Mouse (Mus musculus) layer of hippocampus, postnatal 10 days (tissue): ENCODE measurements around the gene St6gal1. TPM values are rescaled to one million over a fixed set of nuclear protein-coding genes. Genes with fewer than 3 reads are reported as not detected.

Source experiments
- DNase-seq, 2 experiments: peaks; one replicate each; pipeline ENCODE4 v3.0.0; 2021; ENCODE audit warnings: low spot score in 2 of 2
- total RNA-seq, 2 experiments: library from RNA; stranded (reverse); gene quantifications; 2 replicates each; pipeline ENCODE4 v1.2.3; 2021

Gene St6gal1
- total RNA-seq, 2 experiments from 2014 or later: 12.8 to 15.5 TPM

- no peak for DNase-seq
Measured at GRCm38 (mm10) chr16:23298441-23298840, 73.9 kb downstream of the St6gal1 start.

GRCm38 (mm10) chr16:23298911-23299310 lies 74.4 kb downstream of the St6gal1 start:
- no peak for DNase-seq

DNA sequence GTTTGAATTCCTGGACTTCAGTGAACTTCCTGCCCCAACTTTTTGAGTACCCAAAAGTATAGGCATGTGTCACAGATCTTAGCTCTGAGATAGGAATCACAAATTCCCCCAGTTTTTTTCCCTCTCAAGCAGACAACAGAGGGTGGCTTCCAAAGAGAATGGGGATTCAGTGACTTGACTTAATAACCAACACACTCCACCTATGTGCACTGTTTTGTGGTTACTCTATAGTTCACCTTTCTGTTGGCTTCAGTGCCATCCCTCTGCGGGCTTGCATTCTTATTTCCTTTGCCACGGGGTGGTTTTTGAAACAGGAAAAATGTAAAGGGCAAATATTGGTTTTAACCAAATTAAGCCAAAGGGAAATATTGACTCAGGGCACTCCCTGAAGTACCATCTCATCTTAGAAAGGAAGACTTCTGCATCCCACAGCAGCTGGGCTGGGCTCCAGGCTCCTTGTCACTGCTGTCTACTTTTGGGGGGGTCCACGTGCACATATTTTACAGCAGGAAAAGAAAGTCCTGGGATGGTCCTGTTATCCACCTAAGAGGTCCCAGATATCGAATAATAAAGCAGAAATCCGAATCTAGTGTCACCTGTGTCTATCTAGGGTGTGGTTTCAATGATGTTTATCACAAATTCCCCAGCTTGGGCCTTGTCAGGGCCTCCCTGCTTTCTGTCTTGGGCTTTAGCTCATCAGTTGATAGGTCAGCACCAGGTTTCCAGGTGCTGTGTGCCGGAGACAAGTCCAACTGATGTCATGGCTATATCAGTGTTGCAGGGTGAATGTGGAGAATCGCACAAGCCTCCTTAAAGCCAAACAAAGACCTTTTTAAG lies 75.6 kb downstream of the St6gal1 start:
- no peak for DNase-seq

- no peak for DNase-seq
Measured at GRCm38 (mm10) chr16:23301762-23302161, 77.2 kb downstream of the St6gal1 start.

DNA sequence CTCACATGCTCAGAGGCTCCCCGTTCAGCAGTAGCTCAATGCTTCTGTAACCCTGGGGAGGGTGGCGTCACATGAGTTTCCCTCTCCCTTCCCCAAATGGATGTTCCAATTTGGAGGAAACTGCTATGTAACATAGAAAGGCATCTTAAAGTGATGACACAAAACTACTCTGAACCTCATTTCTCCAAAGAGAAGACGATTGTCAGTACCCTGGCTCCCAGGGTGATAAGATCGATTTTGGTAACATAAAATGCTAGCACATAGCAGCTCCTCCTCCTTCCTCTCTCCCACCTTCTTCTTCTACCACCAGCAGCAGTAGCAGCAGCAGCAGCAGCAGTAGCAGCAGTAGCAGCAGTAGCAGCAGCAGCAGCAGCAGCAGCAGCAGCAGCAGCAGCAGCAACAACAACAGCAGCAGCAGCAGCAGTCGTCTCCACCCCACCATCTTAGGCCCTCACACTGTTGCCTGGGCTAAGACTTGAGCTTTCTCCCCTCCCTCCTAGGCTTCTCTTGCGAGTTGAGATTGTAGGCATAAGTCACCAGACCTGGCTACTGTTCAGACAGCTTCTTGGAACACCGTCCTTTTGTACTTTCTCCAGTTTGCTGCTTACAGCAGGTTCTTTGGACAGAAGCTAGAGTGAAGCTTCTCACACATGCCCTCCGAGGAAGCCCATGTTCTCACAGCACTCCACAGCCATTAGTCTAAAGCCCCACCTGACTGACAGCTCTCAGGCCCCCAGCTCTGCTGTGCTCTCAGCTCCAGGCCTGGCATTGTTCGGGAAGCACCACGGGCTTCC lies 81.5 kb downstream of the St6gal1 start:
- DNase-seq: no peak

DNA sequence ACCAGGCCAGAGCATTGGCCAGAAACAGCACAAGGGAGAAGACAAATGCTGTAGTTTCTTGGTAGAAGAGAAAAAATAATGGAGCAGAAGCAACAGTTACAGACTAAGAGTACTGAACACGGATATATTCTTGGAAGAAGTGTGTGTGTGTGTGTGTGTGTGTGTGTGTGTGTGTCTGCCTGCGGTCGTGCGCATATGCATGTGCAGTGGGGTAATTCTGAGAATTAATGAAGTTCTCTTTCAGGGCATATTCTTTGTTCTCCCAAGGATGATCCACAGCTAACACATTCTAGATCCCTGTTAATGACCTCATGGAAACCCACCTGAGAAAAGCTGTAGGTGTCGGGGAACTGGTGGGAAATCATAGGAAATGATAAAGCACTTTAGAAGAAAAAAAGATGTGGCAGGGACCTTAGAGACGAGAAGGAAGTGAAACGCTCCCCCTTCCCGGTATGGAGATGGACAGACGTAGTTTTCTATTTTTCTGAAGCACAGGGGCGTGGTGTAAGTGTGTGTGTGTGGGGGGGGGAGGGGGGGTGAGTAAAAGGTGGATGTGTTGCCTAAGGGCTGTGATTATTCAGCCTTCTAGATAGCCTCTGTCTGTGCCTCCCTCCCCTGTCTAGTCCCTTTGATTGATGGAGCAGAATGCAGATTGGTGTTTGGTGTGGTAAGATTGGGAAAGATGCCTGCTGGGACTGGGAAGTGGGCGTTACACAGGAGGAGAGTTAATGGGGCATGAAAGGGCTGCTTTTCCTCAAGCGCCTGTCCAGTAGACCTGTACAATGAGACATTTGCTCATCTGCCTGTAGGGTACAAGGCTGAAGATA lies 82.8 kb downstream of the St6gal1 start:
- DNase-seq: no peak

DNA sequence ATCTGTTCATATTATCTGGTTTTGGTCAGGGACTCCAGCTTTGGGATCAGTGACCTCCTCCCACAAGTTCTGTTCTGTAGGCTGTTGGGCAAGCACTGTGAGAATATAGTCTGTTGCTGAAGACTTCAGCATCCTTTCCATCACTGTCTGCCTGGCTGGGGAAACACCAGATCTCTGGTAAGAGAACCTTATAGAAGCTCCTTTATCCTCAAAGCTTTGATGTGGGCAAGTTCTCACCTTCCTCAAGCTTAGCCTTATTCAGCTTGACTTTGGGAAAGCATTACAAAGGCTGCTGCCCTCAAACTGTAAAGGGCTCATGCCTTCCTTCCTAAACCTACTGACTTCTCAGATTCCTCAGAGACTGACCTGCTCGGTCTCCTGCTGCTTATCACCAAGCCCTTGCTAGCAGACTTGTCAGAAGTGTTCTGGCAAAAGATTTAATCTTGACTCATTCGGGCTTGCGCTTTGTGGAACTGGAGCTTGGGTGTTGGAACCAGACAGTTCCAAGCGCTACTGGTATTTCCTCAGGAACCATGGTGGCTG lies 83.5 kb downstream of the St6gal1 start:
- DNase-seq: no peak

GRCm38 (mm10) chr16:23309080-23309479 lies 84.5 kb downstream of the St6gal1 start:
- no peak for DNase-seq

DNA sequence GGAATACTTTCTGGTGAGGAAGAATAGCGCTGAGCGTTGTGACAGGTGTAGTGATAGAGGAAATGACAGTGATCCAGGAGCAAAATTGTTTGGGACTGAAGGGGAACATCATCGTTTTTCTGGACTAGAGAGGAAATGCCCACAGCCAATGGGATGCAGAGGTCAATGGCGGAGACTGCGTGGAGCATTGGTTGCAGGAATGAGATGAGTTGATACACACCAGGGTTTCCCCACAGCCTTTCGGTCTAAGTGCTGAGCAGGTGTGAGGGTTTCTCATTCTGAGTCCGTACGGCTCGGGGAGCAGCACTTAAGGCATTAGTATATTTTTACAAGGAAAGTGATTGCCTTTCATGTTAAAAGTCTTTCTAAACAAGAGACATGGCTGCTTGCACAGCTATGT lies 88.1 kb downstream of the St6gal1 start:
- DNase-seq: no peak

DNA sequence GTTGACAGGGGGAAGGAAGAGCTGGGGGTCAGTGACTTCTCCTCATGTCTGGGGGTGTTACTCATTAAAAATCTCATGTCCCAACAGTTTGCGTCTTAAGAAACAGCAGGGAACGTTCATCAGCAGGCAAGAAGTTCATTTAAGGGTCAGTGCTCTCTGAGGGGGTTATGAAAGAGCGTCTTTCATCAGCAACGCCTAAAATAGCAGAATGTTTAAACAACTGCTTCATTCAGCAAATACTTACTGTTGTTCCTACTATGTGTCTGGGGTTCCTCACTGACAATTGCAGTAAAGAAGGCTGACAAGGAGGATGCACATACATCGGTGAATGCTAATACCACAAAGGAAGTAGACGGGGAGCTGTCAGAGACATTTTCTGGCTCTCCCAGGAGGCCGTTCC lies 90.2 kb downstream of the St6gal1 start:
- DNase-seq: no peak

DNA sequence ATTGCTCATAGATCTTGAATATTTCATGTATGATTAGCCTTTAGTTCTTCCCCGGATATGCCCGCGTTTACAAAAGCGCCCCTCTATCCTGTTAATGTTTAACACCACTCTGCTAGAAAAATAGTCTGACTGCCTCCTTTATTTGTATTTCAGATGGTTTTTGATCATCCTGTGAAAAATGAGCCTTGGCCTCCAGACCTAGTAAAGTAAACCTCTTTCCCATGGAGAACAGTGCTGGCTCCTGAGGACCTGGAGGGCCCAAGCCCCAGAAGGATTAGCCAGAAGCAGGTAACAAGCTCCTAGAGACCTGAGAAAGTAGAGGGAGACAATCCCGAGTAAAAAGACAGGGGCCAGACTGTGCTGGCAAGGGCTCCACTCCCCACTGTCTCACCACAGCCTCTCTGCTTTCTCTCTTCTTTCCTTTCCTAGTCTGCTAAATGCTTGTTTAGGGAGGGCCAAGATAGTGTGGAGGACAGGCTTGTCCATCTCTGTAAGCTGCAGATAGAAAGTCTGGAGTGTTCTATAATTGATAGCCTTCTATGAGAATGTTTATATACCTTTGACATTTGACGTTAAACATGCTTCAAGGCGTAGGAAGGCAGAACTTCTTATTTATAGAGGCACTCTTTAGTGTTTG lies 93.0 kb downstream of the St6gal1 start:
- no peak for DNase-seq

GRCm38 (mm10) chr16:23320025-23320424 lies 95.5 kb downstream of the St6gal1 start:
- DNase-seq: no peak

DNA sequence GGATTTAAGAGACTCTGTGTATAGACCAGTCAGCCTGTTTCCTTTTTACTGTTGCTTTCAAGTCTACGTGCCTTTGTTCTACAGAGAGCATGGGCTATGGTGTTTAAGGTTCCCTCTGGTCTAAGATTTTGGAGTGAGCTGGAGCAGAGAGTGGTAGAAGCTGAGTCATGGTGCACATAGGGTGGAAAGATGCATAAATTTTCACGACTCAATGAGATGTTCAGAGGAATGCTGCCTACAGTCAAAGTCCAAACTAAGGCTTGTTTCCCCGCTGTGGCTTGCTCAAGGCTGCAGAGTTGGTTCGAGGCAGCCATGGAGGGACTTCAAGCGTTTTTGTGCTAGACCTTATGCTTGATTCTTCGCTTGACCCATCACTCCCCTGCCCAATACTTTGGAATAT lies 96.0 kb downstream of the St6gal1 start:
- no peak for DNase-seq

GRCm38 (mm10) chr16:23322453-23322852 lies 97.9 kb downstream of the St6gal1 start:
- DNase-seq: no peak

DNA sequence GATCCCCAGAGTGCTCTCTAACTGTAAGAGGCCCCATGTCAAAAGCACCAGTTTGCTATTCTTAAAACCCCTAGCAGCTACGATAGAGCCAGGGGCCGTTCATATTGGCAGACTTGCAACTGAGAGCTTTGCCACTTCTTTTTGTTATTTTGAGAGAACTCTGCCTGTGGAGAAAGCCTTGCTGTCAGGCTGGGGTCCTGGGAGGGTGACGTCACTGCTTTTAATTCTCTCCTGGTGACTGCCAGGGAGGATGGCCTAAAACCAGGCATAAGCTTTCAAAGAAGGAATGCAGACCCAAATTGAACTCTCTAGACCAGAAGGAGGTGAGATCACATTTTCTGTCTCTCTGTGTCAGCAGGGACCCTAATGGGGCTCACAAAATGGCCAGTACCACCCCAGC lies 99.4 kb downstream of the St6gal1 start:
- DNase-seq: no peak

DNA sequence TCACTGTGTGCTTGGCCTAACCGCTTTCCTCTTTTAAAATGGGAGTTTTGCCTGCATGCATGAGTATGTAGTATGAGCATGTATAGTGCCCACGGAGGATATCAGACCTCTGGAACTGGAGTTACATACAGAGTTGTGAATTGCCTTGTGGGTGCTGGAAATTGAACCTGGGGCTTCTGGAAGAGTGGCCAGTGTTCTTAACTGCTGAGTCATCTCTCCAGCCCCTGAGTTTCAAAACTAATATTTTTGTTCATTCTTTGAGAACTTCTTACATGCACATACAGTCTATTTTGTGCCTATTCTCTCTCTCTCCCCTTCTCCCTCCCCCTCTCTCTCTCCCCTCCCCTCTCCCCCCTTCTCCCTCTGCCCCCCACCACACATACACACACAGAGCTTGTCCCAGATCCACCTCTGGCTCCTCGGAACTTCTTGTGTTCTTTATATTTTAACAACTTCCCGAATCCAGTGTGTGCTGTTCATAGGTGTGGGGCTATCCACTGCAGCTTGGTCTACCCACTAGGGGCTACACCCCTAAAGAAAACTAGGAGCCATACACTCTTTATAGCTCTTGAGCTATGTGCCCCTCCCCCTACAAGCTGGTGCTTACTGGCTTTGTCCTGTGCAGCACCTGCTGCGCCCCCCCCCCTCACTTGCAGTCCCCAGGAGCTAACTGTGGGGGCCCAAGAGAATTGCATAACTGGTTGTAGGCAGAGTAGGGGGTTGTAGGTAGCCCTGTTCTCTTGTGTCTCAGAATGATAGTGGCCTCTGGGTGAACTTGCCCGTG lies 100.5 kb downstream of the St6gal1 start:
- DNase-seq: no peak

DNA sequence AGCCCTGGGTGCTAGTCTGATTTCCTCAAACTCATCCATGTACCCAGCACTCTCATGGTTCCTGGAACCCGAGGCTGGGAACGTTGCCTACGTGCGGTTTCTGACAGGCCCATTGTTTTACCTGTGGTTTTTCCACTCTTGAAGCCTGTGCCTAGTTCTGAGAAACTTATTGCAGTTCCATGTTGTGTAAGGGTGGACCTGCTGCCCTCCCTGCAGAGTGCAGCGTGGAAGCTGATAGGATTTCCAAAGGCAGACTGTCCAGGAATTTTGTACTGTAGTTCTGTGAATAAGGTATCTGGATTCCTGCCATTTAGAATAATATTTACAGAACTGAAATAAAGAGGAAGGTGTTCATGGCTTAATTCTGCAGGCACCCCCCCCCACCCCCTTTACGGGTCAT lies 102.1 kb downstream of the St6gal1 start:
- no peak for DNase-seq

DNA sequence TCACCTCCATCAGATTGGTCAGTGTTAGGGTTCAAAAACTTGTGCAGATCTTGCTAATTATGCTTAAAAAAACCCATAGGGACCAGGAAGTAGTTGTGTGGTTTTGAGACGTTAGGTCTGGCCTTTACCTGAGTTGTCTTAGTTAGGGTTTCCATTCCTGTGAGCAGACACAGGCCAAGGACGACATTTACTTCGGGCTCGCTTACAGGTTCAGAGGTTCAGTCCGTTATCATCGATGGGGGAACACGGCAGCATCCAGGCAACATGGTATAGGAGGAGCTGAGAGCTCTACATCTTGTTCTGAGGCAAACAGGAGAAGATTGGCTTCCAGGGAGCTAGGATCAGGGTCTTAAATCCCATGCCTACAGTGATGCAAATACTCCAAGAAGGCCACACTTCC lies 102.7 kb downstream of the St6gal1 start:
- no peak for DNase-seq

GRCm38 (mm10) chr16:23328201-23328600 lies 103.7 kb downstream of the St6gal1 start:
- DNase-seq: no peak

GRCm38 (mm10) chr16:23332136-23332535 lies 107.6 kb downstream of the St6gal1 start:
- no peak for DNase-seq
